Mouse (Mus musculus): Measurements from ENCODE around the gene Tef.

DNA sequence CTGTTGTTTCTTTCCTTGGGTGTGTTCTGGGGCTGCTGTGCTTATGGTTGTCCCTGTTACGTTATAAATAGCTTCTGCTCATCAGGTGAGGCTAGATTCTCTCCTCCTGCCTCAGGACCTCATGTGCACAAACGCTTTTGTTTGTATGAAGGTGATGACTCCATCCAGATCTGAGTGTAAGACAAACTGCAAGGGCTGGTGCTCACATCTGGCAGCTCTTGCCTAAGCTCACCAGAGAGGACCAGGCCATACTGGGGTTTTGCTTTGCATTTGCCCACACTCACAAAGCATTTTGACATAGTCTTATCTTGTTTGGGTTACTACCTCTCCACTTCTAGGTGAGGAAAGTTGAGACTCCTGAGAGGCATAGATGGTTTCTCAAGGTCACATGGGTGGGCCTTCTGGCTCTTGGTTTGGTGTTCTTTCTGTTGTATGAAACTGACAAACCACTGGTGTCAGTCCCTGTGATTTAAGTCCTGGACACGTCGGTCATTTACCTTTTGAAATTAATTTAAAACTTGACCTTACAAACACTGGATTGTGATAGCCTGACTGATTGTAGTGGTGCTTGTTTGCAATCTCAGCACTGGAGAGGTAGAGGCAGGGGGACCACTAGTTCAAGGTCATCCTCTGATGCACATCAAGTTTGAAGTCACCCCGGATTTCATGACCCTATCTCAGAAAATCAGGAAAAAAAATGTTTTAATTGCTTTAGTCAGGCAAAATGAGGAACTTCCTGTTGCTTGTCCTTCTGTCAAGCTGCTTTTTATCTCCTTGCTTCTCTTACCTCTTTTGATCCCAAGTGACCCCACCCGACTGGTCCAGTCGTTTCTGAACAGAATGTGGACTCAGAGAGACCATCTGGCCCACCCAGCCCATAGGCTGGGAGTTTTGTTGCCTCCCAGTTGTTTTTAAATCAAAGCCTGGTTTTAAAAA is 10.7 kb downstream of the Tef start:
- TF ChIP-seq CTCF (conservative IDR thresholded peaks at IDR 0.05; ENCODE audit: low read length) (no peak), POU5F1 (IDR thresholded peaks at IDR 0.05; ENCODE audit: borderline replicate concordance, low read length) (no peak), NANOG (IDR thresholded peaks at IDR 0.05; ENCODE audit: borderline replicate concordance, low read length) (no peak)
